Mouse (Mus musculus) brown adipose tissue, adult 24 weeks (tissue): ENCODE results near the gene Akirin1. TPM values are rescaled to one million over a fixed set of nuclear protein-coding genes. Genes with fewer than 3 reads are reported as not detected.

Source experiments
- H3K27ac ChIP-seq: fragments of 200-500 bp; replicated peaks from 2 replicates; pipeline ENCODE4 v1.5.1; 2012; ENCODE audit warnings: low read depth, mild to moderate bottlenecking, low read length
- H3K4me1 ChIP-seq: fragments of 200-500 bp; 2 replicates; pipeline ENCODE4 v1.6.1; 2012; ENCODE audit warnings: low read length, mixed read lengths; ENCODE audit not compliant: control insufficient read depth, insufficient read depth, insufficient read length
- H3K4me3 ChIP-seq: fragments of 200-500 bp; 2 replicates; pipeline ENCODE4 v1.5.1; 2012; ENCODE audit warnings: low read depth, mild to moderate bottlenecking, low read length, moderate library complexity; ENCODE audit not compliant: insufficient read depth
- polyA plus RNA-seq: library from polyadenylated mRNA; stranded (reverse); fragments of >200 nt; gene quantifications from 2 replicates; pipeline ENCODE4 v1.2.4, GENCODE M21; 2012; ENCODE audit not compliant: missing spikeins, insufficient read depth, insufficient read length

The Akirin1 gene
- polyA plus RNA-seq, result 41.9 and 46.0 TPM in 2 replicates

DNA sequence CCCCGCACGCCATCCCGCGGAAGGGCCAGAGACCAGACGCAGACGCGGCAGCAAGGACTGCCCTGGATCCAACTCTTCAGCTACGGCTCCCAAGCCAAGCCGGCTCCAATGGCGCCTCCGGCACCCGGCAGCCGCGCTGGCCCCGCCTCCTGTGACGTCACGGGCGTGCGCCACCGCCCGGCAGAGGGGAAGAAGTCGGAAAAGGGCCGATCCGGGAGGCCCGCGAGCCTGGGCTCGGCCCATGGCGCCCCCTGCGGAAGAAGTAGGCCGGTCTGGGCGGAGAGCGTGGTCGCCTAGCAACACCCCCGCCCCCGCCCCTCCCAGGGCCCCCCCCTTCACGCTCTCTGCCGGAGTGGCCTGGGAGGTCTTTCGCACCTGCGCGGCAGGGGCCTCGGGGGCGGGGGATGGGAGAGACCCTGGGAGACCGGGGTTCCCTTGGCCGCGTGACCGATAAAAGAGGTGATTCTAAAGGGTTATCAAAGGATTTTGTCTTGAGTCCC, at the start of gene Akirin1:
Gene Akirin1 (minus strand): TSS at position 194 of the 500 bp plus-strand sequence.
- H3K27ac ChIP-seq, result peak within 1 kb of the TSS; percentile 86
- peaks cover 7% of the 10 kb centered on the region; the same call in 1 of the 2 replicates for H3K4me1 ChIP-seq
- H3K4me3 ChIP-seq, result peak within 1 kb of the TSS; percentile 99

DNA sequence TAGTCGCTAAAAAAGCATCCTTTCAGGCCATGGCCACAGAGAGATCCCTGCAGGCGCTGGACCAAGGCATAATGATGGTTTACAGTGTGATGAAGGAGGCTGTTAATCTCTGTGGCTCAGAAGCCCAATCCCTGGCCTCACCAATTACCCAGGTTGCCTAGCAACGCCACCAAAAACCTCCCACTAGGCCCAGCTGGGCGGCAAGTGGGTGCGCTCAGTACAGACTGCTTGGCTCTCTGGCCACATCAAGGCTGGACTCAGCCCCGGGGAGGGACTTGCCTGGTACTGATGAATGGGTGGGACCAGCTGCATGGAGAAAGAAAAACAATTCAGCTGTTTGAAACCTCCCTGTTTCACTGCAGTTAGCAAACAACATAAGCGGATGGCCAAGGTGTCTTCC, 47.7 kb upstream of the Akirin1 start:
- Histone ChIP-seq H3K4me3 (no peak overlapping the region), H3K27ac (no peak overlapping the region), H3K4me1 (no peaks in the 10 kb centered on the region)

- Histone ChIP-seq H3K4me1 (no peaks in the 10 kb centered on the region), H3K27ac (no peak overlapping the region), H3K4me3 (no peak overlapping the region)
These were observed 47.3 kb upstream of the Akirin1 start for GRCm38 (mm10) chr4:123797403-123797802.

GRCm38 (mm10) chr4:123795057-123795456, 44.9 kb upstream of the Akirin1 start:
- H3K4me1 ChIP-seq, result no peaks in the 10 kb centered on the region
- H3K27ac ChIP-seq, result no peak overlapping the region
- H3K4me3 ChIP-seq, result no peak overlapping the region

- no peak overlapping the region for H3K4me3 ChIP-seq
- H3K27ac ChIP-seq, result no peak overlapping the region
- no peaks in the 10 kb centered on the region for H3K4me1 ChIP-seq
These were observed 43.0 kb upstream of the Akirin1 start for GRCm38 (mm10) chr4:123793136-123793535.

- Histone ChIP-seq H3K4me3 (no peak overlapping the region), H3K27ac (no peak overlapping the region), H3K4me1 (no peaks in the 10 kb centered on the region)
These were observed 42.5 kb upstream of the Akirin1 start for GRCm38 (mm10) chr4:123792666-123793065.

- no peaks in the 10 kb centered on the region for H3K4me1 ChIP-seq
- no peak within 1 kb of the TSS for H3K27ac ChIP-seq
- no peak within 1 kb of the TSS for H3K4me3 ChIP-seq
These were observed 37.2 kb upstream of the Akirin1 start, which contains the start of gene Rhbdl2 for GRCm38 (mm10) chr4:123787191-123787985. TSS of gene Rhbdl2 (plus strand) at chr4:123787874.

DNA sequence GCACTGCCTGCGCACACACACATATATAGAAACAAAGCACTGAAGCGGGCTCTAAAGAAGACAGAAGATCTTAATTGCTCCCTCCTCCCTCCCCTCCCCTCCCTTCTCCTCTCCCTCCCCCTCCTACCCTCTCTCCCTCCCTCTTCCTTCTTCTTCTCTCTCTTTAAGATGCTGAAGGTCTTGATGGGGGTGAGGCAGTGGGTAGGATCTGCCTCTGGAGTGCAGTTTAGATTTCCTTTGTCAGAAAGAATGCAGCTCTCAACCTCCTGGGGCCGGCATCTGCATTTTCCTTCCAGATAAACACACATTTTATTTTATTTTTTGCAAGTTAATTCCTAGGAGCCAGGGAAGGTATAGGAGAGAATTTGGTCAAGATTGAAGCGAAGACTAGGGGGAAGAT, 18.1 kb upstream of the Akirin1 start:
- Histone ChIP-seq H3K27ac (no peak overlapping the region), H3K4me3 (no peak overlapping the region), H3K4me1 (no peaks in the 10 kb centered on the region)

- H3K4me3 ChIP-seq, result no peak overlapping the region
- H3K4me1 ChIP-seq, result no peaks in the 10 kb centered on the region
- H3K27ac ChIP-seq, result no peak overlapping the region
These were observed 17.7 kb upstream of the Akirin1 start for GRCm38 (mm10) chr4:123767807-123768206.

GRCm38 (mm10) chr4:123765071-123765470, 14.9 kb upstream of the Akirin1 start:
- Histone ChIP-seq H3K4me3 (no peak overlapping the region), H3K4me1 (no peaks in the 10 kb centered on the region), H3K27ac (no peak overlapping the region)

DNA sequence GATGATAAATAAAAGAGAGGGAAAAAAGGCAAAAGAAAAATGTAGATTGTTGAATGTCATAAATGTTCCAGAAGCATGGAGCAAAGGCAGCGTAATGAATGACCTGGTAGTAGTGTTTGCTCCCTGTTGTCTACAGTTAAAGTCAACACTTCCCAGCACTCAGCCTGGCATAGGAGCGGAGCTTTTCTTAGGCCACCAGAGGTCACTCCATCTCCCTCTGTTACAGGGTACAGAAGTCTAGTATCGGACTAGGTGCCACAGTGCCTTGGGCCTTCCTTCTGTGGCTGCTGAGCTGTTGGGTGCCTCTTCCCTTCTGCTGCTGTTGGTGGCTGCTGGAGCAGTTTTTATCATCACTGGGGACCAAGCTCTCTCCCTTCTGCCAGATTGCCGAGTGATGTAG, 8.2 kb upstream of the Akirin1 start:
- H3K4me3 ChIP-seq, result no peak overlapping the region
- no peaks in the 10 kb centered on the region for H3K4me1 ChIP-seq
- no peak overlapping the region for H3K27ac ChIP-seq

- Histone ChIP-seq H3K4me1 (peaks cover 7% of the 10 kb centered on the region; the same call in 1 of the 2 replicates), H3K27ac (peak overlapping the region; percentile 46), H3K4me3 (peak overlapping the region; percentile 75)
These were observed 665 bp upstream of the Akirin1 start for GRCm38 (mm10) chr4:123750707-123751312.

GRCm38 (mm10) chr4:123749484-123750130, 538 bp downstream of the Akirin1 start:
- H3K4me1 ChIP-seq, result peaks cover 7% of the 10 kb centered on the region; the same call in 1 of the 2 replicates
- H3K27ac ChIP-seq, result peak overlapping the region; percentile 86
- peak overlapping the region; percentile 99 for H3K4me3 ChIP-seq

DNA sequence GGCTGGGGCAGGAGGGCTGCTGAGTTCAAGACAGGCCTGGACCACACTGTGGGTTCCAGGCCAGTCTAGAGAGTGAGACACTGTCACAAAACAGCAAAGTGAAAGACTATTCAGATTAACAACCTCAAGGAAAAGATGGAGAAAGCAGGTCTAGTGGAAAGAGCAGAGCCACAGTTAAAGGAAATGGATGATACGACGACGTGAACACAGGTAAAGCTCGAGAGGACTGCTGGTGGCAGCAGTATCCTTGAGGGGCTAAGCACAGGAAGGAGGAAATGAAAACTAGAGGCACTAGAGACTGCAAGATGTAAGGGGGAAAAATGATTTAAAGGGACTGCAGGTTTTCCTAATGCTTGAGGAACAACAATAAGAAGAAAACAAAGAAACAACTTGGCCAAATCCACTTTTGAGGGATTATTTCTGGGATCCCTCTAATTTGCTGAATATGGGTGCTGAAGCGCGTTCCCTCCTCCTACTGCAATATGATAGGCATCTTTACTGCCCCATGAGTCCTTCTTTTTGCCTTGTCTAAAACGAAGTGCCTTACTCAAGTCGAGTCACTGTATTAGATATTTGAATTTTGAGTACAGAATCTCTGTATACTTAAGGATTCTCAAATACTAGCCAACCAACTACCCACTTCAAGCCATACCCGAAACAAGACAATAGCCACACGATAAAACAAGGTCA, 1.3 kb downstream of the Akirin1 start:
- Histone ChIP-seq H3K4me1 (peaks cover 7% of the 10 kb centered on the region; the same call in 1 of the 2 replicates), H3K27ac (peak overlapping the region; percentile 77; the same call in 1 of the 2 replicates), H3K4me3 (peak overlapping the region; percentile 99)
